Mouse (Mus musculus) heart, postnatal 14 days (tissue): ENCODE data around the gene Zyg11b. TPM values are rescaled to one million over a fixed set of nuclear protein-coding genes. Genes with fewer than 3 reads are reported as not detected.
A peak's percentile ranks its signal among the peaks of the same experiment; 100 is the strongest.

Experiments used
- DNase-seq, 2 experiments: peaks; one replicate each; pipeline ENCODE4 v3.0.0; 2021 to 2022
- intact Hi-C: fragments of 180-260 bp; cut with DNase I; formaldehyde crosslinking; loops from one replicate; pipeline ENCODE4 v1.15.1; 2025
- total RNA-seq, 2 experiments: library from RNA; stranded (reverse); gene quantifications; 2 replicates each; pipeline ENCODE4 v1.2.3; 2021

Gene Zyg11b
- total RNA-seq, 2 experiments from 2014 or later: 37.6 to 39.1 TPM

DNA sequence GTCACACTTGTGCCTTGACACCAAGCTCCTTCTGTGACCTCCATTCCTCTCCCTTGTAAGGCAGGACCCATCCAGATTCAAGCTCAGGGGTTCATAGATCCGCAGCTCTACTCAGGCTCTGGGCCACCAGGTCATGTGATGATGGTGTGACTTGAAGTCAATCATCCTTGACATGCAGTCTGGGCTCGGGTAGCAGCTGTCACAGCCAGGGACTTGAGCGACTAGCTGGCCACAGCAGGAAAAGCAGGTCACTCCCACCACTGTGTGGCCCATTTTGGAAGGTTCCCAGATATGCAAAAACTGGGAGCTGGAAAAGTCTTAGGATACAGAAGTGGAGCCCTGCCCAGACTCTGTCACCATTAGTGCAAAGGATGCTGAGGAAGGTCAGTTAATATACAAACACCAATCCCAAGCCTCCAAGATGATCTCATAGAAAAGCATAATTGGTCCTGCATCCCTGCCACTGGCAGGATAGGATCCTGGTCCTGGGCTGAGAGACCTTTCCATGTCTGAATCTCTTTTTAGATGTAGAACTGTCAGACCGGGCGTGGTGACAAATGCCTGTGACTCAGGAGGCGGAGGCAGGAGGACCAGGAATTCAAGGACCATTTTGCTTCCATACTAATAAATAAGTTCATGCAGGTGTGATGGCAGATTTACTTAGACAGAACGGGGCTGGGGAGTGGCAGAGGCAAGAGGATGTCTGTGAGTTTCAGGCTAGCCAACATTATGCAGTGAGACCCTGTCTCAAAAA, 19.9 kb upstream of the Zyg11b start:
- DNase-seq: no peak
- intact Hi-C loops: loop anchor here (5.0 to 10.0 kb wide), 2 partner anchors 69 to 396 kb away; partner anchors contain the start of gene Cpt2

DNA sequence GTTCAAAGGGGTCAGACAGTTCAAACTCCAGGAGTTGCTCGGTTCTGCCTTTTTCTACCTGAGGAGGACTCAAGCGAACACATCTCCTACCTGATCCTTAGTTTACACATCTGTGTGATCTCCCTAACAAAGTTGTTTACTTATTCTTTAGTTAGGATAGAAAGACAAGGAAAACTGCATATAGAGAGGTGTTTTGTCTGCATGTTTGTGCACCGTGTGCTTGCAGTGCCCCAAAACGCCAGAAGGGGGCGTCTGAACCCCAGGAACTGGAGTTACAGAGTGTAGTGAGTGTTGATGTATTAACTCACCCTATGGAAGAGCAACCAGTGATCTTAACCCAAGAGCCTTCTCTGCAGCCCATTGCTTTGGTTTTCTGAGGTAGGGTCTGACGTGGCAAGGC, 18.9 kb upstream of the Zyg11b start:
- DNase-seq: no peak
- intact Hi-C loops: loop anchor here (5.0 to 10.0 kb wide), 2 partner anchors 67 to 395 kb away; partner anchors contain the start of gene Cpt2

DNA sequence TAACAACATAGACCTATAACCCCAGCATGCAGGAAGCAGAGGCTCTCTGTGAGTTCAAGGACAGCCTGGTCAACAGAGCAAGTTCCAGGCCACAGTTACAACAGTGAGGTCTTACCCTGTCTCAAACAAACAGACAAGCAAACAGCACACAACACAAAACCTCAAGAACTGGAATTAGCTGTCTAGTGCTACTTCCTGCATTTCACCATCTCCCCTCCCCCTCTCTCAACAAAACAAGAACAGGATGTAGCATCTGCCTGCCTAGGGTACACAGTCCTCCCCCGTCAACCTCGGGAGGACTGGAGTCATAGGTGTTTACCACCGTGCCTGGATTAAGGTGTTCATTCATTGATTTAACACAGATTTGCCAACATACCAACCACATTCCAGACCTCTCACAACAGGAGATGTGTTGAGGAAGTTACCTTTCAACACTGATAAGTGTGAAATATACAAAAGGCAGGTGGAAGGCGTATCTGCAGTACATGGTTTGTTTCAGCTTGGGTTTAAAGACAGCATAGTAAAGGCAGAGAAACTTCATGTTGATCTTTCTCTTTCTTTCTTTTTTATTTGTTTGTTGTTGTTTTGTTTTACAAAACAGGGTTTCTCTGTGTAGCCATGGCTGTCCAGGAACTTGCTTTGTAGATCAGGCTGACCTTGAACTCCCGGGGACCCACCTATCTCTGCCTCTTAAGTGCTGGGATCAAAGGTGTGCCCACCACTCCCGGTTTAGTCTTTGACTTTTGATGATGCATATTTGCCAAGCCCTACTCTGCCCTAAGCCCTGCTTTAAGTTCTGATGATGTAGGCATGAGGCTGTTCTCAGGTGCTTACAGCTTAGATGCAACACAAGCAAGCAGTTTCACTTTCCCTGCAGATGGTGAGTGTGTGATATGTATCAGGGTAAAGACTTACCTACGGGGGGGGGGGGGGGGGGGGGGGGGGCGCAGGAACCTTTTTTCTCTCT, 18.0 kb upstream of the Zyg11b start:
- intact Hi-C loops: no loop called here

DNA sequence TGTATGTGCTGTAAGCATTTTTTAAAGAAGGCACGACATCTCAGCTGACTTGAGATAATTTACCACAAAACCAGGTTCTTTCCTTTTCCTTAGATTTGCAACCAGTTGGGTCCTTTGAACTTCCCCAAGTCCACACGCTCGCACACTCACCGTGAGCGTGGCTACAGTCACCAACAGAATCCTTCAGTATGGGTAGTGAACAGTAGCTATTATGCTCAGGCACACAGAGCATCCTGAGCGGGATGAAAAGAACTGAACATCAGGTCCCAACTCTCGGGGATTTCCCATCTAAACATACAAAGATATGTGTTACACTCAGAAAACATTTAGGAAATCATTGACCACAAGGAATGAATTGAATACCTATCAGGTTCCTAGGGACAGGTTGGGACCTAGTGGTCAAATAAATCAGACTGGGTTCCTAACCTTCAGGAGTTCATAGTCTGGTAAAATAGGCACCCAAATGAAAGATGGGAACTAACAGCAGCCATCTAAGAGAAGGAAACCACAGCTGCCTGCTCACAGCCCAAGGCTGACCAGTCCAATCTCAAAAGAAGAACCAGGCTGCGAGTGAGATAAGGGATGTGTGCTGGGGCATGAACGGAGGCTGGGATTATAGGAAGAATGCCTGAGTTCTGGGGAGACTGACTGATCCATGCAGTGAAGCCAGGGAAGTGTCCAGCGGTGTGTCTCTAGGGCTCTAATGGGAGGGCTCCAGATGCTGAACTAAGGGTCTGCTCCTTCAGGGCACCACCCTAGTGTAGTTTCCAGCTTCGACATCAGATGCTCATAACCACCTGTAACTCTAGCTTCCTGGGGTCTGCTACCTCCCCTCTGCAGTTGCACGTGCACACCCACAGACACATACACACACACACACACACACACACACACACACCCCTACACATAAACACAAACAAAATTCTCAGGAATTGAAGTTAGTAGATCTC, 17.0 kb upstream of the Zyg11b start:
- intact Hi-C loops: no loop called here
- DNase-seq: no peak

More for the DNA sequence above, 18.0 kb upstream of the Zyg11b start:
- no peak for DNase-seq

DNA sequence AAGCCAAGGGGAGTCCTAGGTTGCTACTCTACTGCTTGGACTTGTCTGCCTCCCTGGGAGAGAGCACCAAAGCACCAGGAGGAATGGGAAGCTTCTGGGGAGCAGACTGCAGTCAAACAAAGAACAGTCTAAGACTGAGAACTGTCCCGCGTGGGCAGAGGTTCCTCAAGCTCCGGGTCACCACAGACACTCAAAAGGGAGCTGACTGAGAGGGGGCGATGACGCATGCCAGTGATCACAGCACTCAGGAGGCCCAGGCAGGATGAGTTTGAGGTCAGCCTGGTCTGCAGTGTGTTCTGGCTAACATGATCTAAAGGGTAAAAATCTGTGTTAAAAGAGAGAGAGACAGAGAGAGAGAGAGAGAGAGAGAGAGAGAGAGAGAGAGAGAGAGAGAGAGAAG, 13.1 kb upstream of the Zyg11b start:
- intact Hi-C loops: no loop called here
- no peak for DNase-seq

DNA sequence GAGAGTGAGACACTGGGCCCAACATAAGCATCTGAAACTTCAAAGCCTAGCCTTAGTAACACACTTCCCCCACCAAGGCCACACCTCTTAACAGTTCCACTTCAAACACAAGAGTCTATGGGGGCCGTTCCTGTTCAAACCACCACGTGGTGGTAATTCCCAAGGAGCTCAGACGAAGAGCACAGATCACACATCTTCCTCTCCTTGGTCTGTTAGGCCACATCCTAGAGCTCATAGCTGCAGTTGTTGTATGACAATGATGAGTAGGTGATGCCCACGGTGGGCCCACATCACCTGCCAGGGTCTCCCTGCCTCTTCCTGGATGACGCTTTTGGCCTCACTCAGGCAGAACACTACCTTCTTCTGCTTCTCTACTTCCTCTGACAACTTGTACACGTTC, 9.8 kb upstream of the Zyg11b start:
- no peak for DNase-seq
- intact Hi-C loops: no loop called here

DNA sequence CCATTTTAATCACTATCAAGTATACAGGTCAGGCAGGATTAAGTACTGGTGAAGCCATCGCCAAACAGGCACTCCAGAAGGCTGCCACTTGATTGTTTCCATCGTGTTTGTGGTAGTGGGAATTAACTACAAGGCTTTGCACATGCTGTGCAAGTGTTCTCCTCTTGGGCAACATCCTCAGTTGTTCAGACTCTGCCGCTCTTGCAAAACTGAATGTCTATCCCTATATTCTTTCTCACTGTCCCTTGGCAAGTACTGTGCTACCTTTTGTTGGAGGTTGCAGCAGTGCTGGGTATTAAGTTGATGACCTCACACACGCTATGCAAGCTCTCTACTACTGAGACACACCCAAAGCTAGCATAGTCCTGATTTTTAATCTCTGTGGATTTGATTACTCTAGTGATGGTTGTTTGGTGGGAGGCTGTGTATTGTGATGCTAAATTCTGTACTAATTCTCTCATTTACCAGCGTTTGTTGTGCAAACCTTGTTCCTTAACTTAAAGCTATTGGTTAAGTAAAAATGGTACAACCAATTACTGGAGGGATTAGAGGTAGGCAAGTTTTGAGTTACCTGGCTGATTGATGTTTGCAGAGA, 1.5 kb upstream of the Zyg11b start:
- intact Hi-C loops: no loop called here
- DNase-seq: no peak

DNA sequence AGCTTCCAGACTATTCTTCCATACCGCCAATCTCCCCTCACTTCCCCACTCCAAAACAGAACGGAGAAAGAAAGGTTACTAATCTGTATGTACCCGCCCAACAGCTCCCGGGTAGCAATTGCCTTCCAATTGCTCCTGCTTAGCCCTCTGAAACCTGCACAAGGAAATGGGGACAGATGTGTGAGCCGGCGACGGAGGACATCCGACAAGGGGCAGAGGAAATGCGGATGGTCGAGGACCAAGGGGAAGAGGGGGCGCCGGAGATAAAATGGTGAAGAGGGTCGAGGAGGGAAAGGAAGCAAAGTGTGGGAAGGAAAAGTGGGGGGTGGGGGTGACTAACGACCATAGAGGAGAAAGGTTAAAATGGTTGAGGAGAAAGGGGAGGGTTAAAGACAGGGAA, 630 bp downstream of the Zyg11b start:
- intact Hi-C loops: loop anchor here (2.0 kb wide), 1 partner anchor 27 kb away; no protein-coding TSS in a partner anchor
- DNase-seq: peak; percentile 10 to 26

DNA sequence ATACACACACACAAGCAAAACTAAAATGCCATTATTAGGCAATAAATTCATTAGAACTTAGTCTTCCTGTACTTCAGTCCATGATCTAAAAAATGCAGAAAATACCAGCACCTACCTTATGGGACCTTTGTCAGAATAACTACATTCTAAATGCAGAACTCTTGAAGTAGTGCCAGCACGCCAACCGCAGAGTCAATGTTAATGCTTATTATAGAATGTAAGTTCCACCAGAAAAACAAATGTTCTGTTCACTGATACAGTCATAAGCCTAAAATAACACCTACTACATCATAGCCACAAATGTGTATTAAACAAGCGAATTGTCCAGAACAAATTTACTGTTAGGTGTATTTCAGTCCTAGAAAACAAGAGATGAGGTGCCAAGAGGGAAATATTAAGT, 23.9 kb downstream of the Zyg11b start:
- intact Hi-C loops: no loop called here
- DNase-seq: no peak

DNA sequence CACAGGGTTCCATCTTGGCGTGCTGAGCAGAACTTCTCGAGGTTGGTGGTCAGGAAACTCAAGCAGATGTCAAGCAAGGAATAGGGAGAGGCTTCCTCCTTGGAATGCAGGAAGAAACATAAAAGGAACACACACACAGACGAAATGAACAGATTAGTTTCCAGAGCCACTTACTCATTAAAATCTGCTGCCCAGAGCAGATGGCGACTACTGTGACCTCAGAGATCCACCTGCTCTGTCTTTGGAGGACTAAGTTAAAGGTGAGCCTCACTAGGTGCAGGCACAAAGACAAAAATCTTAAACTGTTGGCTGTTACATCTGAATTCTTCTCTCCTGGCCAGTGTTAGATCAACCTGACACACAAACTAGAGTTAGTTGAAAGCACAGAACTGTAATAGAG, 28.6 kb downstream of the Zyg11b start:
- DNase-seq: no peak
- intact Hi-C loops: no loop called here

DNA sequence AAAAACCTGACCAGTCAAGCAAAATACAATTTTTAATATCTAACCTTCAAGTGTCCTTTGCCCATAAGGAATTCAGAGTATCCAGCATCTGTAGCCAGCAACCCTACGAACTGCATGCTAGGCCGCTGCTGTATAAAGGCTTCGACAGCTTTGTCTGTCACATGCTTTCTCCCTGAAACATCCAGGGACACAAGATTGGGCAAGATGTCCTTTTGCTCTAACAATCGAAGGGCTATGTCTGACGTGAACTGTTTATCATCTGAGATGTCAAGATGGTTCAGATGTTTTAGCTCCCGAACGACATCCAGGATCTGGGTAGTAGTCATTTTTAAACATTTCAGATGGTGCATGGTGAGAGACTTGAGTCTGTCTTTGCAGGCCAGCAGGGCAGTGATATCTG, 35.1 kb downstream of the Zyg11b start:
- intact Hi-C loops: no loop called here
- no peak for DNase-seq

DNA sequence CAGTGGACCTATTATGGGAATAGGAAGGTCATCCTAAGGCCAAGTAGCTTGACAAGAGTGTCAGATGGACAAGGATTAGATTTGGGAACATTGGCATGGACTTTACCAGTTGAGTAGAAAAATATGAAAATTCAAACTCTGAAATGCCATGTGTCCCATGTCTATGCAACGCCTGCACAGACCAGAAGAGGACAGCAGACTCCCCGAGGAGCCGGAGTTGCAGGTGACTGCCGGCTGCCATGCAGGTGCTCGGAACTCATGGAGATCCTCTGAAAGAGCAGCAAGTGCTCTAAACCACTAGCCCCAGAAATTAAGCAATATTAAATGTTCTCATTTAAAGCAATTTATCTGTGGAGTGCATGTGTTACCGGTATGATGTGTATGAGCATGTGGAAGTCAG, 47.6 kb downstream of the Zyg11b start:
- no peak for DNase-seq
- intact Hi-C loops: loop anchor here (5.0 to 10.0 kb wide), 2 partner anchors 69 to 241 kb away; no protein-coding TSS in a partner anchor

DNA sequence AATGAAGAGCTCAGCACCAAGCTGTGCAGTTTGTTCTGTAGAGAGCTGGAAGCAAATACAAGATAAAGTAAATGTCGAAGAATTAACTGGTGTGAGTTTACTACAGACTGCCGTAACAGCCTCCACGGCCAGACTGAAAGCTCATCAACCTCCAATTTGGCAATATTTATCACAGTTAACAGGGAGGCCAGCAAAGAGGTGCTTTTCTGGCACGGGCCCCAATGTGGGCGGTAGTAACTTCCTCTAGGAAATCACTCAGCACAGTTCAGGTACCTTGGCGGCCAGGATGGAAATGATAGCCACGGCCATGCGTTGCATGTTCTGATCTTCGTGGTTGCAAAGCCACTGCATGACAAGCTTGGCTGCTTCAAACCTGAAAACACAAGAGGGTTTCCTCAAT, 50.4 kb downstream of the Zyg11b start:
- no peak for DNase-seq
- intact Hi-C loops: loop anchor here (5.0 to 10.0 kb wide), 2 partner anchors 72 to 244 kb away; no protein-coding TSS in a partner anchor

DNA sequence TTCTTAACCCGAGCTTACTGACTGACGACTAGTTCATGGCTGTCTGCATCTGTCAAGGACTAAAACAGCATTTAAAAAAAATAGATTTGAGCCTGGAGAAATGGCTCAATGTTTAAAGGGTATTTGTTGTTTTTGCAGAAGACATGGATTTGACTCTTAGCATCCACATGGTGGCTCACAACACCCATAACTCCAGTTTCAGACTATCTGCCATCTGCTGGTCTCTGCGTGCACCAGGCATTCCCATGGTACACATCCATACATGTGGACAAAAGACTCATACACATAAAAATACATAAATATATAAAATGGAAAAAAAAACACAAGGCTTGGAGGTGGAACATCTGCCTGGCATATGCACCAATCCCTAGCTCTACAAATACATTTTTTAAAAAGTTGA, 51.6 kb downstream of the Zyg11b start:
- DNase-seq: no peak
- intact Hi-C loops: no loop called here

DNA sequence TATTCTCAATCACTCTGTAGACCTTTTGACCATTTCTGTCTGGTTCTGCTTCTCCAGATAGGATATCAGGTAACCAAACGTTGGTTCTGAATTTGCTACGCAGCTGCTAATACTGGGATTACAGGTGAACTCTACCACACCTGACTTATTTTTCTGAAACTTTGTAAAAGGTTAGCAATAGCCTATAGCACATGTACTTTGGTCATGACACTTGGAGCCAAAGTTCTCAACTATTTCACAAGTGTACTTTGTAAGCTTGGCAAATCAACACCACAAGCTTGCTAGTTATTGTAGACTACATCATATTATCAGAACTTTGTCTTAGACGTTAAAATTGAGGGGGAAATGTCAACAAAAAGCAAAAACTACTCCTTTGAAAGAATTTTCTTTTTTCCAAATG, 67.2 kb downstream of the Zyg11b start:
- intact Hi-C loops: no loop called here
- no peak for DNase-seq

DNA sequence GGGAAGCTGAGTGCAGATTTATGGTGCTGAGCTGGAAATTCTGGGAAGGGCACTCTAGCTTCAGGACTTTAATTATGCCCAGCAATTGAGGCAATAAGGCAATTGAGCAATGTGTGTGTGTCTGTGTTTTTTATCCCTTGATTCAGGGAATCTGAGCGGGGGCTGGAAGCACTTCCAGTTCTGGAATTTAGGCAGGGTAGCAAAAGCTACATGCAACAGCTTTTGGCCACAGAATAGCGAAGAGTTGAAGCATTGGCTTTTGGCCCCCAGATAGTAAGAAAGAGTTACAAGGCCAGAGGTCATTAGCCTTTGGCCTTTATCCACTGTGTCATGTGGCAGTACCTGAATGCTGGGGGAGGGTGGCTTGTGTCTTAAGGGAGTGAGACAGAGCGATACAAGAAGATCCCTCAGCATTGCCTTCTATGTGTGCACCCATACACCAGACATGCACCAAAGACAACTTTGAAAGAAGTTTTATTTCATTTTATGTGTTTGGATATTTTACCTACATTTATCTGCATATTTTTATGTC, 75.5 kb downstream of the Zyg11b start:
- intact Hi-C loops: no loop called here
- no peak for DNase-seq

DNA sequence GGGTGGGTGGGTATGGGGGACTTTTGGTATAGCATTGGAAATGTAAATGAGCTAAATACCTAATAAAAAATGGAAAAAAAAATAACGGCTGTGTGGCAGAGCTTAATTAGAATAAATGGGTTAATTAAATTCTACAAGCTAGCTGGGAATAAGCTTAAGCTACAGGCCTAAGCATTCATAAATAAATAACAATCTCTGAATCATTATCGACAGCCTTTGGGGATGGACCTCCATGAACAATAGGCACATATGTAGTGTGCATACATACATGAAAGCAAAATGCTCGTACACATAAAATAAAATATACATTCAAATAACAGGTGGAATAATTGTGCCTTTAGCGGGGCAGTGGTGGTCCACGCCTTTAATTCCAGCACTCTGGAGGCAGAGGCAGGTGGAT, 78.4 kb downstream of the Zyg11b start:
- intact Hi-C loops: no loop called here
- no peak for DNase-seq

DNA sequence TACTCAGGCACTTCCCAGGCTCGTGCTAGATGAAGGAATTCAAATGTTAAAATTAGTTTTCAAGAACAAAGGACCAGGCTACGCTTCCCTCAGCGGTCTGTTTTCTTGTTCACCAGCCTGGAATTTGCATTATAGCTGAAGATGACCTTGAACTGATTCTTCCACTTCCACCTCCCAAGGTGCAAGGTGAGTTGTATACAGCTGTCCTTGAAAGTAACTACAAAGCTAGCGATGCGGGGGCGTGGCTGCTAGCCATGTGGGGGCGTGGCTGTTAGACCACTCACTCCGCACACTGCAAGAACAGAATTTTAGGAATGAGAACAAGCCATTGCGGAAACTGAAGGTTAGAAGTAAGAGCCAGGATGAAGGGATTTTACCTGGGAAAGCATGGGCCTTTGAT, 81.9 kb downstream of the Zyg11b start:
- DNase-seq: no peak
- intact Hi-C loops: no loop called here

DNA sequence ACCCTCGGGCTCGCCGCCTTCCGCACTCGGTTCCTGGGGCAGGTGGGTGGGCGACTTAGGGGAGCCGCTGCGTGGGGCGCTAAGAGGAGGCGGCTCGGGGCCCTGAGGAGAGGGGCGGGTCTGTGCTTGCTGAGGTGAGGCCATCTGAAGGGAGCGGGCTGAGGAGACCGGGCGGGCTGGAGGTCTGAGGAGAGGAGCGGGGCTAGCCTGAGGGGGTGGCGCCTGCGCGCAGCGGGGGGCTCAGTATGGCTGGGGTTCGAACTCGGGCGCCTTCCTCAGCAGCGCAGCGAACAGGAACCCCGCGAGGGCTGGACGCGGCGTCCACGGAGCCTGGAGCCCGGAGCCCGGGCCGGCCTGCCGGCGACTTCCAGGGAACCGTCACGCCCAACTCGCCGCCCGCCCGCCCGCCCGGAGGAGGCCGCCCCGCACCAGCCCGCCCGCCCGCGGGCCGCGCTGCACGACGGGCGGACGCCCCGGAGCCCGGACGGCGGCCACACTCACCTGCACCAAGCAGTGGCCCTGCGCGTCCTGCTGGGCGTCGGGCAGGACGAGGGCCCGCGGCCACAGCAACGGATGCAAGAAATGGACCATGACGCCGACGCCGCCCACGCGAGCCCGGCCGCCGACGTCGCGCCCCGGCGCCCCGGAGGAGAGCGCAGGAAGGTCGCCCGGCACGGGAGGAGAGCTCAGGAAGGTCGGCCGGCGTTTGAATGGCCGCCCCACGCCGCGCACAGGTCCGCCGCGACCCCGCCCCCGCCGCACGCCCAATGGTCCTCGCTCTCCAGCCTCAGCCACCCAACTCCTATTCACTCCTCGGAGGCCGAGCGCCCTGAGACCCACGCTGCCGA, 83.3 kb downstream of the Zyg11b start, which contains the start of gene Zyg11a:
TSS of gene Zyg11a (minus strand) at position 717 of the 848 bp plus-strand sequence.
- peak; percentile 11 to 16 for DNase-seq
- intact Hi-C loops: no loop called here
